Mouse (Mus musculus) c-Kit-negative CD71-positive TER-119-positive erythroid progenitor cells, embryonic 14.5 days (primary cell): ENCODE measurements around the gene Zp3.
A peak's percentile ranks its signal among the peaks of the same experiment; 100 is the strongest.

Source experiments
- DNase-seq: peaks from one replicate; pipeline ENCODE4 v3.0.0-alpha.2; 2013; ENCODE audit warnings: low read depth, low spot score

The Zp3 gene

DNA sequence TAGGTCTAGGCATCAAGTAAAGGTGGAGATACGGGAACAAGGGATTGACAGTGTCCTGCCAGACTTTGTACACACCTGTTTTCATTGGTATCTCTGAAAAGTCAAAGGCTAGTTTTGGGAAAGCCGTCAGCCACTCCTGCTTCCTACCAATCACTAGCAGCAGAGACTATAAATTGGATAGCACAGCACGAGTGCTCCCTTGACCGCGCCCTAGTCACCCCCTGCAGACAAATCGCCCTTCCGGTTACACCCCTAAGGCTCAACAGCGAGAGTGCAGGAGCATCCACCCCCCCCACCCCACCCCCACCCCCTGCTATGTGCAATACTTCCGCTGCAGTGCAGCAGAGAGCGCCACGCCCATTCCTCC, 17.8 kb upstream of the Zp3 start:
- no peak for DNase-seq

DNA sequence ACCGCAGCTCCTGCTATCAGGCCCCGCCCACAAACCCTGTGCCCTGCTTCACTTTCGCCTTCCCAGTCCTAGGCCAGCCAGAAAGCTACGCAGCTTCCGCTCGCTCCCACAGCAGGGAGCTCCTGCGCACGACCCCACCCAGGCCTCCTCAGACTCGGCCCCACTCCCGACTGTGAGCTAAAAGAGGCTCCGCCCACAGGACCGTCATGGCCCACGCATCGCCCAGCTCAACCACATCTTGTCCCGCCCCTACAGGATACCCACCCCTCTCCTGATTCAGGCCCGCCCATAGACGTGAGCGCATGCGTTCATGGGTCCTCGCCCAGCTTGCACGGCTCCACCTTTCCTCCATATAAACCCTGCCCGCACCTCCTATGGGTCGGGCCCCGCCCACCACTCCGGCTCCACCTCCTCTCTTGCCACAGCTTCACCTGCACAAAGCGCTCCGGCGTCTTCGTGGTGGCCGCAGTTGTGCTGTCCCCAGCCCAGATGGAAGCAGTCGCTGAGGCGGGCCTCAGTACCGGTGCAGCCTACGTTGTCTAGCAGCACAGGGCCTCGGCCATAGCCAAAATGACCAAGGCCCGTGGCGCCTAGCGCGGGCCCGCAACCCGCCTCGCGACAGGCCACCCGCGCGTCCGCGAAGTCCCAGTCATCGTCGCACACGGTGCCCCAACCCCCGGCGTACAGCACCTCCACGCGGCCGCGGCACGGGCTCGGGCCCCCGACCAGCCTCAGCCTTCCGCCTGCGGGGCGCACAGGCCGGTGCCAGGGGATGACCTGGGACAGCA, 17.2 kb upstream of the Zp3 start:
- DNase-seq: peak; percentile 97

DNA sequence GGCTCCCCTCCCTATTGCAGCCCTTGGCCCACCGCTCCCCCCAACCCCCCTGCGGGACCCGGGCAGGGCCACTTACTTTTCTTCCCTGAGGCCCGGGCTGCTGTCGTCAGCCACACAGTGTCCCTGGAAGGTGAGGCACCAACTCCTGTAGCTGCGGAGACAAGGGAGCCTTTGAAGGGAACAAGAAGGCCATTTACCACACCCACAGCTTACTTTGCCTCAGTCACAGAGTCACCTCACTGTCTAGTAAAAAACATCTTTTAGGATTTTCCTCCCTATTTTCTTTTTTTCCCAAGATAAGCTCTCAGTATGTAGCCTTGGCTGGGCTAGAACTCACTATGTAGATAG, 16.6 kb upstream of the Zp3 start:
- no peak for DNase-seq

DNA sequence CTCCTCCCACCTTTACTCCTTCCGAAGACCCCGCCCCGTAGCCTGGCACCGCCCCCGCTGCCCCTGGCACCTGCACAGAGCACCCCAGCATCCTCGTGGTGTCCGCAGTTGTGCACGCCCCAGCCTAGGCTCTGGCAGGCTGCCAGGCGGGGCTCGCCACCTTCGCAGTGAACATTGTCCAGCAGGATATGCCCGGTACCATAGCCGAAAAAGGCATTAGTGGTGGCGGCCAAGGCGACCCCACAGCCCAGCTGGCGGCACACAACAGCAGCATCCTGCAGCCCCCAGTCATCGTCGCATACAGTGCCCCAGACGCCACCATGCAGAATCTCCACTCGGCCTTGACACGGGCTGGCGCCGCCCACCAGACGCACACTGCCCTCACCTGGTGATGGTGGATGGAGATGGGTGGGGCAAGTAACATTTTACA, 14.4 kb upstream of the Zp3 start:
- no peak for DNase-seq

DNA sequence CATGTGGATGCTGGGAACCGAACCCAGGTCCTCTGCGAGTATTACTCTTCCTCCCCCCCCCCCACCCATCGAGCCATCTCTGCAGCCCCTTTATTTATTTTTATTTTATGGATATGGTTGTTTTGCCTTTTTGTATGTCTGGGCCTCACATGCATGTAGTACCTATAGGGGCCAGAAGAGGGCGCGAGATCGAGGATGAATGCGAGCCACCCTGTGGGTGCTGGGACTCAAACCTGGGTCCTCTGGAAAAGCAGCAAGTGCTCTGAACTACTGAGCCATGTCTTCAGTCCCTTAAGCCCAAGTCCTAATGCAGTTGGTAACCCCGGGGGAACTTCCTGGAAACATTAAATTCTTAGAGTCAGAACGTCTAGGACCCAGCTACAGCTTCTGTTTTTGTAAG, 13.0 kb upstream of the Zp3 start:
- no peak for DNase-seq

DNA sequence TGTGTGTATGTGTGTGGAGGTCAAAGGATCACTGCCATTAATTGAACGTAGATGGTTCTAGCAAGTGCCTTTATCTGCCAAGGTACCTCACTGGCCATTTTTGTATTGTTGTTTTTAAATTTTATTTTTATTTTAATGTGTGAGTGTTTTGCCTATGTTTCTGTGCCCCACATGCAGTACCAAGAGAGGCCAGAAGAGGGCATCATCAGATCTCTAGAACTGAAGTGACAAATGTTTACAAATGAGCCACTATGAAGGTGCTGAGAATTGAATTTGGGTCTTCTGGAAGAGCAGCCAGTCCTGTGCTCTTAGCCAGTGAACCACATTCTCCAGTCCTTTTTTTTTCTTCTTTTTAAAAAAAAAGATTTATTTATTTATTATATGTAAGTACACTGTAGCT, 11.1 kb upstream of the Zp3 start:
- DNase-seq: no peak

DNA sequence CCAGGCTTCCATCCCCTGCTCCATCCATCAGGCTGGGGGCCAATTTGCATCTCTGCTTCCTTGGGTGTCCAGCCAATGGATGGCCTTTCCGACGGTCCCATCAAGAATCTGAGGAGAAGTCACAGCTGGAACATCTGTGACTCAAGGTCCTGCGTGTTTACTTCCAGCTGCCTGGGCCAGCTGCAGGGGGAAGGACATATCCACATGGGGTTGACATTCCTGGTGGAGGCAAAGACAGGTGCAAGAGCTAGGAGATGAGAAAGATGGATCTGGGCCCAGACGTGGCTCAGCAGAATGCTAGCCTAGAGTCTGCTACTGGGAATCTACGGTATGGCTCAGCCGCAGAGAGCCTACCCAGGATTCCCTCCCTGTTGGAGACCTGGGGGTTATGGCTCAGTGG, 9.7 kb upstream of the Zp3 start:
- DNase-seq: no peak

DNA sequence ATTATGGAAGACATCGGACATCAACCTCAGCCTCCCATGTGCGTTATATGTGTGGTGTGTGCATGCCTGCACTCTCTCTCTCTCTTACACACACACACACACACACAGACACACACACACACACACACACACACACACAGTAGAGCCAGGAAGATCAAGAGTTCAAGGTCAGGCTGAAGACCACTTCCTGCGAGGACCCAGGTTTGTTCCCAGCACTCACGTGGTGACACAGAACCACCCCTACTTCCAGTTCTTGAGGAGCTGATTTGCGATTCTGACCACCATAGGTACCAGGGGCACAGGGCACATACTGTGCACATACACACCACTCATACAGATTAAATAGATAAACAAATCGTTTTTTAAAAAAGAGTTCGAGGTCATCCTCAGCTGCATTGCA, 8.0 kb upstream of the Zp3 start:
- DNase-seq: no peak

DNA sequence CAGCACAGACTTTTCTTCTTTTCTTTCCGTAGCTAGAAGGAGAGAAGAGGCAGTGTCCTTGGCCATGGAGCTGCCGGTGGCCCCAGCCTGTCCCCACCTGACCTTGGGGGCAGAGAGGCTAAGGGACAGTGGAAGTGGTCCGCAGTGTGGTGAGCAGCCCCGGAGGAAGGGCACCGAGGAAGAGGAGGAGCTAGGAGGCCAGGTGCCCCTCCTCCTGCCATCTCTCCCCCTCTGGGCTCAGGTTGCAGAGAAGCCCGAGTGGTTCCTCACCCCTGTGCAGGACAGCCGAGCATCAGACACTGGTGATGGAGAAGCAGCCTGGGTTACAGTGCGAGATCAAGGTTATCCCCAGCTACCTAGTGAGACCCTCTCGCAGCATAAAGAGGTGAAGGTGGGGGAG, 5.5 kb upstream of the Zp3 start, which contains the start of gene Ssc4d:
Gene Ssc4d, minus strand, starts transcription at position 167 of the 400 bp plus-strand sequence.
- DNase-seq: no peak

DNA sequence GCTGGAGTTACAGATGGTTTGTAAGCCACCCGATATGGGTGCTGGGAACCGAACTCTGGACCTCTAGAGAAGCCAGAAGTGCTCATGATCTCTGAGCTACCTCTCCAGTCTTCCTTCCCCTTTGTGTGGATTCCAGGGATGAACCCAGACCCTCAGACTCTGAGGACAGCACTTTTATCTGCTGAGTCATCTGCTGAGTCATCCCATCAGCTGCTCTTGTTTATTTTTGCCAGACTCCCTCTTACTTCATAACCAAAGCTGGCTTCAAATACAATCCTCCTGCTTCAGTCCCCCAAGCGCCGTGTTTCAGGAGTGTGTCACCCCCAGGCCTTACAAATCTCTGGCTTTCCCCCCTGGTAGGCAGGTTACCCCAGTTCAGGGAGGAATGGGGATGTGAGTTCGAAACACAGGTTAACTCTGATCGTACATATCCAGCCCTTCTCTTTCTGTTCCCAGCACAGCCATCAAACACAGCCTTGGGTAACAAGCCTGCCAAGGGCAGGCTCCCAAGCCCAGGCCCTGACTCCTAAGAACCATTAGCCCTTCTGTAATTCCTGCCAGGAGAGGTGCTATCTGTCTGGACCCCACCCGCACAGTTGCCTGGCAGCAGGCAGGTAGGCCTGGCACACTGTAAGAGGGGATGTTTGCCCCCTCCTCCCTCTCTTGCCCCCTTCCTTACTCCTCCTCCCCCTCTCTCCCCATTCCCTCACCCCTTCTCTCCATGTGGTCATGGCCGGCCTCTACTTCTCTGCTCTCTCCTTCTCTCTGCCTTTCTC, 3.8 kb upstream of the Zp3 start:
- no peak for DNase-seq

DNA sequence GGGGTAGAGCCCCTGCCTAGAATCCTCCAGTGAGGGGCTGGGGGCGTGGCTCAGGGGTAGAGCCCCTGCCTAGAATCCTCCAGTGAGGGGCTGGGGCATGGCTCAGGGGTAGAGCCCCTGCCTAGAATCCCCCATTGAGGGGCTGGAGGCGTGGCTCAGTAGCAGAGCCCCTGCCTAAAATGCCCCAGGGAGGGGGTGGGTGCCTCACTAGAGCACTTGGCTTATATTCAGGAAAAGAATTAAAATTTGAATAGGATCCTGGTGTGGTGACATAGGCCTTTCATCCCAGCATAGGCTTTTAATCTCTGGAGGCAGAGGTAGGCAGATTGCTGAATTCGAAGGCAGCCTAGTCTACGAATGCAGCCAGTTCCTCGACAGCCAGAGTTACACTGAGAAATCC, 518 bp upstream of the Zp3 start:
- no peak for DNase-seq

DNA sequence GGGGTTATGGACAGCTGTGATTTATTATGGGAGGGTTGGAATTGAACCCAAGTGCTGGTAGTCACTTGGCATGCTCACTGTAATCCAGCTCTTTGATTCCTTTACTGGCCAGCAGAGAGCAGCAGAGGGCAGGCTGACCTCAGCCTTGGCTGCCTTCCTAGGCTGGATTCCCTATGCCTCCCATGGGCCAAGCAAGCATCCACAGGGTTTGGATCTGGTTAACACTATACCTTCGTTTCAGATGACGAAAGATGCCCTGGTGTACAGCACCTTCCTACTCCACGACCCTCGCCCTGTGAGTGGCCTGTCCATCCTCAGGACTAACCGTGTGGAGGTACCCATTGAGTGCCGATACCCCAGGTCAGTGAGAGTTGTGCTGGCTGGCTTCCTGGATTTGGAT, 2.5 kb downstream of the Zp3 start:
- DNase-seq: no peak

DNA sequence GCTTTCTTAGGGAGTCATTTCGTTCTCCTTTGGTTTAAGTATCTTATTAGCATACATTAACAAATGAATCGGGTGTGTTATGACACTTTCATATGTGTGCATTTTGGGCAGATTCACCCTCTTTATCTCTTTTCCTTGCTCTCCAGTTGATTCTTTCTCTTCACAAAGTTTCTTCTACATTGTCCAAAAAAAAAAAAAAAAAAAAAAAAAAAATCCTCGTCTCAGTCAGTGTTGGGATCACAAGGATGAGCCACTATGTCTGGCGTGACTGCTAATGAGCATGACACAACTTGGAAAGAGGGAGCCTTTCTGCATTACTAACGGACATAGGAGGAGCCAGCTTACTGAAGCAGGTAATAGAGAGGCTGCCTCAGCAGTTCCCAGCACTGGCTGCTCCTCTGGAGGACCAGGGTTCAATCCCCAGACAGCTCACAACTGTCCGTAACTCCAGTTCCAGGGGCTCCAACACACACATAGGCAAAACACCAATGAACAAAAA, 4.7 kb downstream of the Zp3 start:
- DNase-seq: no peak

DNA sequence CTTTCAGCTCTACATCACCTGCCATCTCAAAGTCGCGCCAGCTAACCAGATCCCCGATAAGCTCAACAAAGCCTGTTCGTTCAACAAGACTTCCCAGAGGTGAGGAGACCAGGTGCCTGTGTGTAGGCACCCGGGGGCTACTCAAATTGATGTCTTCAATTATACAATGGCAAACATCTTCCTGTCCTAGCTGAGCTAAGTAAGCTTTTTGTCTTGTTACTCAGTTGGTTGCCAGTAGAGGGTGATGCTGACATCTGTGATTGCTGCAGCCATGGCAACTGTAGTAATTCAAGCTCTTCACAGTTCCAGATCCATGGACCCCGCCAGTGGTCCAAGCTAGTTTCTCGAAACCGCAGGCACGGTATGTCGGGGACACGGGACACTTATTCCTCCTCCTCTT, 7.3 kb downstream of the Zp3 start:
- DNase-seq: no peak

DNA sequence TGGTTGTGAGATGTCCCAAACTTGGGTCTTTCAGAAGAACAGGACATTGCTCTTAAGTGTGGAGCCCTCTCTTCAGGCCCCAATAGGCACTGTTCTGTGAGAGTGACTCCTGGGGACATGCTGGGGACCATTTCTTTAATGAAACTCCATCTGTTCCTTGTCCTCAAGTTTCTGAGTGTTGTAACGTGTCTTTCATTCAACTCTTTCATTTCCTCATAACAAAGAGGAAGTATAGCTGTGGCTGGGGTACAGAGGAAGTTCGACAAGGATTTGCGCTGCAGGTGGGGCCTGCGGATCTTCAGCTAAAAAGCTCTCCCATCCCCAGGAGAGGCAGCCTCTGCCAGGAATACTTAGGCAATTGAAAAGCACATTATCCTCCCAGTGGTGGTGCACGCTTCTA, 10.7 kb downstream of the Zp3 start:
- DNase-seq: no peak

DNA sequence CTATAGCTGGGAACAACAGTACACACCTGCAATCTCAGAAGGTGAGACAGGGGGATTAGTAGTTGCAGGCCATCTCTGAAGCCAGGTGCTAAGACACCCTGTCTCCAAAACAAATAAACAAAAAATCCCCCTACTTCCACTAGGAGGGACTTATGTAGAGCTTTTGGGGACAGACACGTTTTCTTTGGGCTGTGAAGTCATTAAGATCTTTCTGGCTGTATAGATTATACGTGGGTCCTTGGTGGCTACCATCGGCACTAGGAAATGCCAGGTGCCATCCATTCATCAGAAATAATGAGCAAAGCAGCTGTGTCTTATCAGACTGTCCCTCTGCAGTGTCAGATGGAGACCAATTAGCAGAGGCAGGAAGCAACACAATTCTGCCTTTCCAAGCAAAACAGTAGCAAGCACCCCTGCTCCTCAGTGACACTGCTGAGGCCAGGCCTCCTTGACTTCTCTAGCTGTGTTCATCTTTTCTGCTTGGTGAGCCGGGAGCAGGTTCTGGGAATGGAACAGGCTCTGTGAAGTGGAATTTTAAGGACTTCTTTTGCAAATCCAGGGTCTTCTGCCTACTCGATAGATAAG, 13.6 kb downstream of the Zp3 start:
- DNase-seq: no peak

DNA sequence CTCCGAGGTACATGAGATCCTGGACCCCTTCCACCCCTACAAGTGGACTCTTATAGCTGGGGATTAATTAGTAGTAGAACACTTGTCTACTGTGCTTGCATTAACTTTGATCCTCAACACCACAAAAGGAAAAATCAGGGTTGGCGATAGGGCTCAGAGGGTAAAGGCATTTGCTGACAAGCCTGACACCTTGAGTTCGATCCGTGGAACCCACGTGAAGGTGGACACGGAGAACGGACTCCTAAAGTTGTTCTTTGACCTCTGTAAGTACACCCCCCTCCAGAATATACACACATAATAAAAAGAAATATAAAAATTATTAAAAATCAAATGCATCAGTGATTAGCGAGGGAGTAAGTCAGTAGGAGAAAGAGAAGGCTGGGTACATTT, 14.4 kb downstream of the Zp3 start:
- DNase-seq: no peak

DNA sequence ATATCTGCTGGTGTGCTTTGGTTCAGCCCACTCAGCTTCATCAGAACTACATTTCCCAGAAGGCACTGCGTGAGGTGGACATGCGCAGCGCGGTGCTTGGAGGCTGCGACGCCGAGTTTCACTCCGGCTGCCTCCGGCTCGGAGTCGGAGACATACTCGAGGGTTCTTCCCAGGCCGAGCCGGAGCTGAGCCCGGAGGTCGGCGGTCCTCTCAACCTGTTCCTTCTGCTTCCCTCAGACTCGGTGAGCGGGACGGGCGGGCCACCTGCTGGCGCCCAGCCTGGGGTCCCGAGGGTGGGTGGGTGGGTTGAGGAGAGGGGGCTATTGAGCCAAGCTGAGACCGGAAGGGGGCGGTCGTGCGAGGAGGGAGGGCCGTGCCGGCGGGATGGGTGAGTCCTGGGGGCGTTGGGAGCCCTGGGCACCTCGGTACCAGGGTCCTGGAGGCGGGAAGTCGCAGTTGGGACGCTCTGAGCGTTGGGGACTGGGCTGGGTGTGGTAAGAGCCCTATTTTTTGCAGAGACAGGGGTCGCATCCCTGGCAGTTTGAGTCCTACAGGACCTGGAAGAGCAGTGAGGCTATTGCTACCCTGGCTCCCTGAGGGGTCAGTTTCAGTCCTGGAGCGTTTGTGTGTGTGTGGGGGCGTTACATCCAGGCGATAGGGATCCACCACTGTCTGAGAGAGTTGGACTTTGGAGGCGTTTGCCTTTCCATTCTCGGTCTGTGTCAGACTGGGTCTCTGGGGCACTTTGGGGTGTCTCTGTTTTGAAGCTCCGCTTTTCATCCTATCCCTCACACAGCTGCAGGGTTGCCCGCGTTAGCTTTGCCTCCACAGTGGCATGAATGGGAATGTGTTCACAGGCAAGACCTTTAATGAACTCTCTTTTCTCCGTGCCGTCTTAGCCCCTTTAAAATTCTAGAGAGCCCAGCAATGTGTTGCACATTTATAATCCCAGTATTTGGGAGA, 15.1 kb downstream of the Zp3 start, which contains the start of gene Dtx2:
Gene Dtx2, plus strand, starts transcription at position 76 of the 963 bp plus-strand sequence.
- peak; percentile 68 for DNase-seq

DNA sequence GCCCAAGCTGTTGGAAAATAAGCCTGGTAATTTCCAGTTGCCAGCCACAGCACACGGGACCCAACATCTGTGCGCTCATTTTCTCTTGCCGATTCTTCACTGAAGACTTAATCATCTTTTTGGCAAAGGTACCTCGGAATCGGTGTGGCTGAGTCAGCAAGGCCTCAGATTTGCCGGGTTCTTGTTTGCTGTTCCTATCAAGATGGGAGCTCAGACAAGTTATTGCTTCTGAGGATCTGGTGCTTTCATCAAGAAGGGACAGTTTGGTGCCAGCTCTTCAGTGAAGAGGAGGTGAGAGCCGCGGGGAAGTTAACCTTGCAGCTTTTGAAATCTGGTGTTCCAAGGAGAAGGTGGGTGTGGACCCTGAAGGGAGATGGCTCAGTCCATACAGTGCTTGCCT, 16.3 kb downstream of the Zp3 start:
- DNase-seq: no peak

DNA sequence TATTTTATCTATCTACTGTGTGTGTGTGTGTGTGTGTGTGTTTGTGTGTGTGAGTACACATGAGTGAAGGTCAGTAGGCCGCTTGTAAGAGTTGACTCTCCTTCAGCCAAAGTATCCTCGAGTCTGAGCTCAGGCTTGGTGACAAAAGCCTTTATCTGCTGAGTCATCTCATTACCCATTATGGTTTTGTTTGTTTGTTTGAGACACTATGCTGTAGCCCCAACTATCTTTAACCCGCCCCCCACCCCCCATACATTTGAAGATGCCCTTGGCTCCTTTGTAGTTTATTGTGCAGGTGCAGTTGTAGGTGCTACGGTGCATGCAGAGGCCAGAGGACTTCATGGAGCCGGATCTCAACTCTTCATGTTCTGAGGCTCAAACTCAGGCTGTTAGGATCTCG, 21.3 kb downstream of the Zp3 start:
- no peak for DNase-seq

DNA sequence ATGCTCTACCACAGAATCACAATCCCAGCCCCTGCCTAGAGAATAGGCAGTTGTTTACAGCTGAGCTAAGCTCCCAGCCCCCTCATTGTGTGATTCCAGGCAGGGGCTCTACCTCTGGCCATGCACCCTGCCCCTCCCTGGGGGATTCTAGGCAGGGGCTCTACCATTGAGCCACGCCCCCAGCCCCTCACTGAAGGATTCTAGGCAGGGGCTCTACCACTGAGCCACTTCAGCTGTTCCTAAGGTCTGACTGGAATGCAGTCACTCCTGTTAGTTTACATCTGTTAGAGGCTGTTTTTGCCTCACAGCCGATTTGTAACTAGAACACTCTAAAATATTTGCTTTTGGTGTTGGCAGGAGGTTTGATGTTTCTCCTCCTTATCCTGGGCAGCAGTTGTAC, 22.4 kb downstream of the Zp3 start:
- DNase-seq: no peak

DNA sequence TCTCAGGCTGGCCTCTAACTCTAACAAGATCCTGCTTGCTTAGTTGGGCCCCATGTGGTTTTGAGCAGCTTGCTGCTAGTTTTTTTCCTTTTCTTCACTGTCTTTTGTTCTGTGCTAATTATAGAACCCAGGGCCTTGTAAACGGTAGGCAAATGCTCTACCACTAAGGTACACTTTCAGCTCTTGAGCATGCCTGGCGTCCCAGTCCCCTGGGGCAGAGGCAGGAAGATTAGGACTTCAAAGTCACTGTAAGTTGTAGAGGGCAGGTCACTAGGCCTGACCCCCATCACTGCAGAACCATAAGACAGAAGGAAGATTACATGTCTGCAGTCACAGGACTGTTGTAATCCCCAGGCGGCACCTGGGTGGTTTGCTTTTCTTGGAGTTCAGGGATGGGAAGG, 22.9 kb downstream of the Zp3 start:
- DNase-seq: no peak
